Mouse (Mus musculus) adrenal gland, adult (tissue): ENCODE measurements at regions not wholly inside any gene's neighbourhood (a gene's known extent, or its start where the extent isn't known, plus 50 kb on each side); places are given as distances from the start of the nearest gene placed in this dataset.

Source experiments
- DNase-seq, 2 experiments: peaks; one replicate each; pipeline ENCODE4 v3.0.0; 2022 to 2023; ENCODE audit warnings: low spot score in 1 of 2; ENCODE audit not compliant: inconsistent age in 2 of 2

- no peak for DNase-seq
Measured at GRCm38 (mm10) chr12:12446281-12446680, 184.3 kb downstream of the Fam49a start.

GRCm38 (mm10) chr12:12442872-12443271 lies 180.9 kb downstream of the Fam49a start:
- DNase-seq = no peak

DNA sequence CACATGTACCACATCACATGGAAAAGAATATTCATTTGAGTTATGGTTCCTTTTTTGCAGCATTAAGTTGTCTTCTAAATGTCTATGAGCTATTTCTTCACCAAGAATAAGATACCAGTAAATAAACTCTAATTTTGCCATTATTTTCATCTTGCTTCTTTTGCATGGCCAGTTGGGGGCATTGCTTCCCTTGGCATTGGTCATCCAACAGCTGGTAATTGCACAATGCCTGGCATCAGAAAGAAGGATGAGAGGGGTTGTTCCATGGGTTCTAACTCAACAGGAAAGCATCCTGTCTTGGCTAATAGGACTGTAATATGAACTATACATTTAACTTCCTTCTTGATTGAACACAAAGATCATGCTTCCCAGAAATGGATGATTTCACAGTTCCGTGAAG lies 174.4 kb downstream of the Fam49a start:
- peak in 1 of 2 experiments; percentile 42 for DNase-seq

- DNase-seq = no peak
Measured at GRCm38 (mm10) chr12:12432597-12432996, 170.7 kb downstream of the Fam49a start.
